Mouse (Mus musculus): ENCODE results near the gene D17Wsu92e.
"Not testable (repeated sequence)": the region's sequence is repeated elsewhere in the genome, so short reads cannot be mapped to it uniquely, and the experiment has no call there.

The D17Wsu92e gene

DNA sequence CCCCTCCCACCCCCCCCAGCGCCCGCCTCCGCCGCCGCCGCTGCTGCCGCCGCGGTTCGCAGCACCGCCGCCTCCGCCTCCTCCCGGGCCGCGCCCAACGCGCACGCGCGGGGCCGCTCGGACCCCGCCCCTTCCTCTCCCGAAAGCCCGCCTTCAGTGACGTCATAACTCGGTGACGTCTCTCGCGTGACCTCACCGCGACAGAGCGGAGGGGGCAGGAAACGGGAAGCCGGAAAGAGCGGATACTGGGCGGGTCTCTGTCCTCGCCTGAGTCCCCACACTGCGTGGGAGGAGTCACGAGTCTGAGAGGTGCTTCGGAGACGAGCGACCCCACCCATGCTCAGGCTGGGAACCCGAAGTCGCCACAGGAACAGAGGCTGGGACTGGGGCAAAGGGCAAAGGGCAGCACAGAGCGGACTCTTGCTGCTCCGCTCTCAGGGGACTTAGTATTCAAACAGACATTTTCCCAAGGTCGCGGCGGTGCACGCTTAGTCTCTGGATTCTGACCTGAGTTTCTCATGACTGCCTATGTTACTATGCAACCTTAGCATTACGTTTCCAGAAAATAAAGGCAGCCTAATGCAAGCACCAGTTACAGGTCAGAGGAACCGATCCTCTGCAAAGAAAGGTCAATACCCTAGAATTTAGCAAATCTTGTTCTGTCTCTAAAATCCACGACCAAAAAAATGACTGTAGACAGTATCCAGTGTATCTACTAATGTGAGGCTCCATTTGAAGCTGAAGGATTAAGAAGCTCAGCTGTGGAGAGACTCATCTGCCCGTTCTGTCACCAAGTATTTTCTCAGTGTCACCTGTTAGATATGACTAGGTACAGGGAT lies at the start of gene D17Wsu92e:
D17Wsu92e (minus strand) TSS at position 81 of the 839 bp plus-strand sequence.
- peak; percentile 98 for DNase-seq

DNA sequence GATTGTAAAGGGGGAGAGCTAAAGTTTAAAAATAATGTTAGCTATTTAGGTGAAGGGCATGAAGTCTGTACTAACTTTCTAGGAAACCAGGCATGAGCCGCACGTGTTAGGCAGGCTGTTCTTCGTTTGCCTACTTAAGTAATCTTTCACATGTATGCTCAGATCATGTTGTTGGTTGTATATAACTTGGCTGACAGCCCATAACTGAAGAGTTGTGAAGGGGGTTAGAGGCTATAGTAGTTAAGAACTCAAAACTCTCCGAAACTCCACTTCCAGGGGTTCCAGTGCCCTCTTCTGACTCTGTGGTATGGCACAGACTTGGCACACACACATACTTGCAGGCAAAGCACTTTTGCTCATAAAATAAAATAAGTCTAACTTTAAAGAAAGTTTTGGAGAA lies 46.3 kb upstream of the D17Wsu92e start:
- no peak for DNase-seq

- DNase-seq, result no peak
These were observed 45.0 kb upstream of the D17Wsu92e start for GRCm38 (mm10) chr17:27865461-27865860.

DNA sequence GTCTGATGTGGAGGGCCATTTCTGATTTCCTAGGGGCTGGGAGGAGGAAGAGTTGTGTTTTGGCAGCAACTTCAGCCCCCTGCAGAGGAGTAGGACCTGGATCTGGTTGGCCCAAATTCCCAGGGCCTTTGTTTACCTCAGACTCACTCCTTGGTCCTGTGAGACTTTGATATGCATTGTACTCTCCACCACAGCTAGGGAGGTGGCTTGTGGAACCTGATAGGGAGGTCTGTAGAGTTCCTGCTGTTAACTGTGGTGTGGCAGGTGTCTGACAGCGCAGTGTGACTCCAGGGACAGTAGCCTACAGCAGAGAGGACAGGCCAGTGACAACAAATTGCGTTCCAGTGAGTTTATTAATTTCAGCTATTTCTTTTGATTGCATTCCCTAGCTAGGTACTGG lies 38.7 kb upstream of the D17Wsu92e start:
- DNase-seq, result no peak

GRCm38 (mm10) chr17:27857649-27858475 lies 37.4 kb upstream of the D17Wsu92e start:
- DNase-seq, result no peak

- peak; percentile 44 for DNase-seq
These were observed 36.6 kb upstream of the D17Wsu92e start for GRCm38 (mm10) chr17:27856798-27857648.

- DNase-seq, result peak; percentile 88
These were observed 35.9 kb upstream of the D17Wsu92e start, which contains the start of gene Uhrf1bp1 for GRCm38 (mm10) chr17:27856265-27856797. Gene Uhrf1bp1, plus strand, starts transcription at chr17:27856441.

- DNase-seq, result peak; percentile 28
These were observed 30.6 kb upstream of the D17Wsu92e start for GRCm38 (mm10) chr17:27851076-27851475.

DNA sequence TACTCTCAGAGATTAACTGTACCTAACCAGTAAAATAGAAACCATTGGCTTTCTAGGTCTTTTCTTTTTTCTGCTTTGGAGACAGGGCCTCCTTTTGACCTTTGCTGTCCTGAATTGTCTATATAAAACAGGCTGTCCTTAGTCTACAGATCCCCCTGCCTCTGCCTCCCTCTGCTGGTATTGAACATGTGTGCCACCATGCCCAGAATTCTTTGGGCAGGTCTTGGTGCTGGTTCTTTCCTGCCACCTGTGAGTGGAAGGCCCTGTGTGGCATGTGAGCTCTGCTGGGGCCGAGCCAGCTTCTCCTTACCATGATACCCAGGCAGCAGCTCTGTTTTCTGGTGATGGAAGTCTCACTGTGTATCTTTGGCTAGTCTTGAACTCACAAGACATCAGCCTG lies 27.9 kb upstream of the D17Wsu92e start:
- no peak for DNase-seq

DNA sequence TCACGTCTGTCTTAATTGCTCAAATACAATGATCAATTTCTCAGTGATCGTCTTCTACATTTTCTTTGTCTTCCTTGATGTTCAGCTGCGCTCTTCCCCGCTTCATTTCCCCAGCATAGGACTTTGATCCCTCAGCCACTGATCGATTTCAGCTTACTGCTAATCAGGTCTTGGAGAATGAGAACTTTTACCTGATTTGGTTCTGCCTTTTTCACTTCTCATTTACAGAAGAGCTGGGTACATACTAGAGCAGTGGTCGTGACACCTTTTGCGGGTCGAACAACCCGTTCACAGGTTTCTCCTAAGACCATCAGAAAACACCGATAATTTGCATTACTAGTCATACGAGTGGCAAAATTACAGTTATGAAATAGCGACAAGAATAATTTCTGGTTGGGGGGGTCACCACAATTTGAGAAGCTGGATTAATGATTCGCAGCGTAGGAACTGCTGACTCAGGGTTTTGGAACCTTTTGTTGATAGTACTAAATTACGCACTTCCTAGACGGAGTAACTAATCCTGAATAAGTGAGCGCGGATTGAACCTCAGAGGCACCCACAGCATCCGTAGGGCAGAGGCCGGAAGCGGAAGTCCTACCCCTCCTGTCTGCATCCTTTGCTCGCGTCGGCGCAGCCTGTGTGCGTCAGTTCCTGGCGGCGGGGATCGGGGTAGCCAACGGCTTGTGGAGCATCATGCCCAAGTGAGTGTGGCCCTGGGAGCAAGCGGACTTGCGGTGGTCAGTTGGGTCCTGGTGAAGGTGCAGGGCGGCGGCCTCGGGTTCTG lies 19.2 kb upstream of the D17Wsu92e start:
- DNase-seq, result peak; percentile 98

- DNase-seq, result not testable (repeated sequence)
These were observed 17.4 kb upstream of the D17Wsu92e start, which contains the start of gene Snrpc for GRCm38 (mm10) chr17:27837850-27838249. Gene Snrpc, plus strand, starts transcription at chr17:27838150.

GRCm38 (mm10) chr17:27830411-27830810 lies 10.0 kb upstream of the D17Wsu92e start:
- peak; percentile 40 for DNase-seq

GRCm38 (mm10) chr17:27827511-27827910 lies 7.1 kb upstream of the D17Wsu92e start:
- DNase-seq, result no peak

DNA sequence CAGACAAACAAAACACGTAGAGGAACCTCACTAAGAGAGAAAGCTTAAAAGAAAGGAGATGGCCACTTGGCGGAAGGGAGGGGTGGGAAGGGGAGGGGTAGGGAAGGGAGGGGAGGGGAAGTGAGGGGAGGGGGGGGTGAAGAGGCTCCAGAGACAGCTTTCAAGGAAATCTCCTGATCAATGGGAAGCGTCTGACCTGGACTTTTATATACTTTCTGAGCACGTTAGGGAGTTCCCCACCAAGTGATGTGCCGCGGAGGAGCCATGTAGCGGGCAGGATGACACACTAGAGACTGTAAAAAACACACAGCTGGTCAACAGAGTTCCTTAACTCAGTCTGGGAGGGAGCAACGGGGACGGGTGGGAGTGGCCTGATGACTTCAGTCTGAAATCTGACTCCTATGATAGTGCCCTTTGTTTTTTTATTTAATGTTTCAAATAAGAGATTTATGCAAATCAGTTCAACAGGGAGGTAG lies 6.5 kb upstream of the D17Wsu92e start:
- DNase-seq, result peak; percentile 67

- DNase-seq, result peak; percentile 93
These were observed 5.8 kb upstream of the D17Wsu92e start for GRCm38 (mm10) chr17:27825984-27826905.

- no peak for DNase-seq
These were observed 5.1 kb upstream of the D17Wsu92e start for GRCm38 (mm10) chr17:27825539-27825938.

GRCm38 (mm10) chr17:27824941-27825340 lies 4.5 kb upstream of the D17Wsu92e start:
- DNase-seq, result peak; percentile 40

DNA sequence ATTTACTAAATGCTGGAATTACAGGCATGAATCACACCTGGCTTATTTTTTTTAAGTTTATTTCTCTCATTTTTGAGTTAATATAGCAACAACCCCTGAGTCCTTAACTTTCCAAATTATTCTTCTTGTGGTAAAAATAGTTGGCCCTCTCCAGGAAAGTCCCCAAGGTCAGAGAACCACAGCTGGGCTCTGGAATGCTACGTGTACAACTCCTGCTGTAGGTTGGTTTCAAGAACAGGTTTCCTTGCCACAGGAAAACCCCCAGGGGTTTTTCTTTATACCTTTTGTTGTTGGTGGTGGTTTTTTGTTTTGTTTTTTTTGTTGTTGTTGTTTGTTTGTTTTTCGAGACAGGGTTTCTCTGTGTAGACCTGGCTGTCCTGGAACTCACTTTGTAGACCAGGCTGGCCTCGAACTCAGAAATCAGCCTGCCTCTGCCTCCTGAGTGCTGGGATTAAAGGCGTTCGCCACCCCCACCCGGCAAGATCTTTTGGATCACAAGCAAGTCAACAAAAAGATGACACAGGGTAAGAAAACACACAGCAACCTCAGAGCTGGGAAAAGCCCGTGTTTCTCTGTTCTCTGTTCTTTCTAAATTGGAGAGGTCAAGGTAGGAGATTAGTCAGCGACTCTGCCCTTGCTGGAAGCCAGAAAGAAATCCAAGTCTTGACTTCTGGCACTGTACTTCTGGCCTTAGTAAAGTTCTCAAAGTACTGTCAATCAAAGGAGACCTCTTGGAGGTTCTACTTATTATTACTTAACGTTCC lies 2.9 kb upstream of the D17Wsu92e start:
- no peak for DNase-seq

All from lung, postnatal 36 days (tissue).